Mouse (Mus musculus): ENCODE data around the gene Atxn7l3b.

DNA sequence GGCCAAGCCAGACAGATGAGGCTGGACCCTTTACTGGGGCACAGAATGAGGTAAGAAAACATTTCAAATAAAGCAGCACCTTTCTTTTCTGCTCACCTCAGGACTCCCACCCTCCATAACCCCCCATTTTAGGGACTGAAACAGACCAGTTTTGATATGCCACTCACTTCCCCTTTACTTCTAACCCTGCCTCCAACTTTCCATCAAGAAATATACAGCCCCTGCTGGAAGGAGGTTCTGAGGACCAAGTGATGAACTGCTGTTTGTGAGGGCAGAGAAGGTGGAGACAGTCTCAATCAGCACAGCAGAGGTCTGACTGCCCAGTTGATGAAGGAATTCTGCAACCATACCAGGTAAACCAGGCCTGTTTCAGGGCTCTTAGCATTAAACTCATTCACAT, 1.8 kb downstream of the Atxn7l3b start:
- no peak for TF ChIP-seq CTCF (IDR thresholded peaks at IDR 0.05; ENCODE audit: low read depth, low read length)
- no peak for TF ChIP-seq GATA1 (IDR thresholded peaks at IDR 0.05; ENCODE audit: borderline replicate concordance, low read length)
- TF ChIP-seq POLR2AphosphoS5 (IDR thresholded peaks at IDR 0.05; ENCODE audit: insufficient replicate concordance, low read depth, low read length): no peak
